Mouse (Mus musculus) MEL (cell line): Measurements from ENCODE around the gene Pip4k2a. TPM values are rescaled to one million over a fixed set of nuclear protein-coding genes. Genes with fewer than 3 reads are reported as not detected.
A peak's percentile ranks its signal among the peaks of the same experiment; 100 is the strongest.

Experiments used
- DNase-seq: peaks from one replicate; pipeline ENCODE4 v3.0.0; 2011; ENCODE audit warnings: low read depth, low spot score
- H3K27ac ChIP-seq: 2 replicates; pipeline ENCODE4 v1.5.1; 2012; ENCODE audit warnings: low read depth, mild to moderate bottlenecking, control low read depth, low read length, moderate library complexity; ENCODE audit not compliant: control insufficient read depth
- H3K27me3 ChIP-seq, 2 experiments: fragments of 150-350 bp in 1 of 2; sonication (generic) in 1 of 2; 2 replicates each; pipeline ENCODE4 v1.6.1; 2012; ENCODE audit warnings: low read length in 2 of 2, mild to moderate bottlenecking in 2 of 2, improper control_type of control experiment in 1 of 2, moderate library complexity in 1 of 2; ENCODE audit not compliant: insufficient read depth in 2 of 2, control insufficient read depth in 1 of 2
- H3K36me3 ChIP-seq, 2 experiments: 2 replicates each; pipeline ENCODE4 v1.6.1; 2012 to 2014; ENCODE audit warnings: low read length in 2 of 2, improper control_type of control experiment in 1 of 2, inconsistent platforms in 1 of 2, mild to moderate bottlenecking in 1 of 2; ENCODE audit not compliant: insufficient read depth in 2 of 2, control insufficient read depth in 1 of 2
- H3K4me1 ChIP-seq, 2 experiments: fragments of 150-350 bp in 1 of 2; sonication (generic) in 1 of 2; 2 replicates each; pipeline ENCODE4 v1.6.1; 2012; ENCODE audit warnings: low read length in 2 of 2, improper control_type of control experiment in 1 of 2, mild to moderate bottlenecking in 1 of 2; ENCODE audit not compliant: insufficient read depth in 2 of 2, control insufficient read depth in 1 of 2
- H3K4me3 ChIP-seq, 2 experiments: fragments of 150-350 bp in 1 of 2; sonication (generic) in 1 of 2; 2 replicates each; pipeline ENCODE4 v1.5.1; 2012; ENCODE audit warnings: low read depth in 2 of 2, low read length in 2 of 2, mild to moderate bottlenecking in 2 of 2, moderate library complexity in 2 of 2, control low read depth in 1 of 2, improper control_type of control experiment in 1 of 2; ENCODE audit not compliant: control insufficient read depth in 1 of 2, insufficient read depth in 1 of 2
- H3K79me2 ChIP-seq: 2 replicates; pipeline ENCODE4 v1.6.1; 2012; ENCODE audit warnings: mild to moderate bottlenecking, low read length, moderate library complexity; ENCODE audit not compliant: control insufficient read depth, poor library complexity, insufficient read depth
- H3K9ac ChIP-seq: 2 replicates; pipeline ENCODE4 v1.6.1; 2012; ENCODE audit warnings: low read depth, mild to moderate bottlenecking, control low read depth, low read length, moderate library complexity; ENCODE audit not compliant: control insufficient read depth, poor library complexity, severe bottlenecking
- H3K9me3 ChIP-seq: fragments of 150-350 bp; sonication (generic); replicated peaks from 2 replicates; pipeline ENCODE4 v1.6.1; 2012; ENCODE audit warnings: mild to moderate bottlenecking, low read length, improper control_type of control experiment, moderate library complexity; ENCODE audit not compliant: insufficient read depth
- BHLHE40 ChIP-seq: IDR thresholded peaks from 2 replicates; pipeline ENCODE4 v1.6.1; 2012; ENCODE audit warnings: low read depth, mild to moderate bottlenecking, inconsistent platforms, low read length, improper control_type of control experiment, borderline replicate concordance
- CHD1 ChIP-seq: IDR thresholded peaks from 2 replicates; pipeline ENCODE4 v1.6.1; 2012; ENCODE audit warnings: low read depth, mild to moderate bottlenecking, inconsistent platforms, low read length, improper control_type of control experiment
- CTCF ChIP-seq, 3 experiments: IDR thresholded peaks in 2 of 3; conservative IDR thresholded peaks in 1 of 3; 2 replicates each; pipeline ENCODE4 v1.5.1; 2011 to 2012; ENCODE audit warnings: low read length in 3 of 3, low read depth in 2 of 3, mild to moderate bottlenecking in 2 of 3, improper control_type of control experiment in 1 of 3, inconsistent platforms in 1 of 3, mixed read lengths in 1 of 3, moderate library complexity in 1 of 3; ENCODE audit not compliant: control insufficient read depth in 1 of 3, insufficient read depth in 1 of 3, poor library complexity in 1 of 3, severe bottlenecking in 1 of 3
- E2F4 ChIP-seq: IDR thresholded peaks from 2 replicates; pipeline ENCODE4 v1.6.1; 2011; ENCODE audit warnings: low read depth, low read length, improper control_type of control experiment, borderline replicate concordance
- ELF1 ChIP-seq: IDR thresholded peaks from 2 replicates; pipeline ENCODE4 v1.6.1; 2014; ENCODE audit warnings: low read depth, mild to moderate bottlenecking, inconsistent platforms, low read length, improper control_type of control experiment, moderate library complexity
- EP300 ChIP-seq, 2 experiments: IDR thresholded peaks; 2 replicates each; pipeline ENCODE4 v1.6.1; 2011; ENCODE audit warnings: improper control_type of control experiment in 2 of 2, low read length in 2 of 2, low read depth in 1 of 2, mild to moderate bottlenecking in 1 of 2
- ETS1 ChIP-seq: IDR thresholded peaks from 2 replicates; pipeline ENCODE4 v1.6.1; 2012; ENCODE audit warnings: low read depth, mild to moderate bottlenecking, inconsistent platforms, low read length, improper control_type of control experiment, moderate library complexity
- GABPA ChIP-seq: IDR thresholded peaks from 2 replicates; pipeline ENCODE4 v1.6.1; 2012; ENCODE audit warnings: low read depth, mild to moderate bottlenecking, inconsistent platforms, low read length, improper control_type of control experiment, moderate library complexity
- GATA1 ChIP-seq: IDR thresholded peaks from 2 replicates; pipeline ENCODE4 v1.6.1; 2011; ENCODE audit warnings: low read depth, low read length, improper control_type of control experiment
- HCFC1 ChIP-seq: IDR thresholded peaks from 2 replicates; pipeline ENCODE4 v1.6.1; 2012; ENCODE audit warnings: low read depth, mild to moderate bottlenecking, inconsistent platforms, low read length, improper control_type of control experiment, moderate library complexity
- JUND ChIP-seq: IDR thresholded peaks from 2 replicates; pipeline ENCODE4 v1.6.1; 2011; ENCODE audit warnings: low read depth, mild to moderate bottlenecking, improper control_type of control experiment, low read length
- KAT2A ChIP-seq: conservative IDR thresholded peaks from 2 replicates; pipeline ENCODE4 v1.6.1; 2012; ENCODE audit warnings: low read depth, low read length, improper control_type of control experiment, inconsistent platforms
- MAFK ChIP-seq: IDR thresholded peaks from 2 replicates; pipeline ENCODE4 v1.6.1; 2011; ENCODE audit warnings: low read depth, mild to moderate bottlenecking, low read length, improper control_type of control experiment, borderline replicate concordance
- MAX ChIP-seq: IDR thresholded peaks from 2 replicates; pipeline ENCODE4 v1.6.1; 2011; ENCODE audit warnings: low read length, improper control_type of control experiment
- MAZ ChIP-seq: IDR thresholded peaks from 2 replicates; pipeline ENCODE4 v1.6.1; 2012; ENCODE audit warnings: low read depth, mild to moderate bottlenecking, inconsistent platforms, low read length, improper control_type of control experiment
- MYC ChIP-seq: IDR thresholded peaks from 2 replicates; pipeline ENCODE4 v1.6.1; 2011; ENCODE audit warnings: low read depth, mild to moderate bottlenecking, low read length, improper control_type of control experiment, moderate library complexity
- NELFE ChIP-seq: IDR thresholded peaks from 2 replicates; pipeline ENCODE4 v1.6.1; 2011; ENCODE audit warnings: low read depth, low read length, improper control_type of control experiment
- NRF1 ChIP-seq: IDR thresholded peaks from 2 replicates; pipeline ENCODE4 v1.6.1; 2014; ENCODE audit warnings: low read depth, mild to moderate bottlenecking, inconsistent platforms, low read length, improper control_type of control experiment, moderate library complexity; ENCODE audit not compliant: poor library complexity, insufficient read depth, severe bottlenecking
- POLR2AphosphoS2 ChIP-seq: IDR thresholded peaks from 2 replicates; pipeline ENCODE4 v1.6.1; 2011; ENCODE audit warnings: low read length, improper control_type of control experiment
- POLR2AphosphoS5 ChIP-seq: IDR thresholded peaks from 2 replicates; pipeline ENCODE4 v1.6.1; 2012; ENCODE audit warnings: low read depth, borderline replicate concordance, mild to moderate bottlenecking, inconsistent platforms, low read length, moderate library complexity, mixed read lengths
- RAD21 ChIP-seq: IDR thresholded peaks from 2 replicates; pipeline ENCODE4 v1.6.1; 2011; ENCODE audit warnings: mild to moderate bottlenecking, low read depth, low read length, improper control_type of control experiment
- SIN3A ChIP-seq: IDR thresholded peaks from 2 replicates; pipeline ENCODE4 v1.6.1; 2012; ENCODE audit warnings: low read length, improper control_type of control experiment, inconsistent platforms
- TCF12 ChIP-seq: IDR thresholded peaks from 2 replicates; pipeline ENCODE4 v1.6.1; 2014; ENCODE audit warnings: low read depth, mild to moderate bottlenecking, inconsistent platforms, low read length, improper control_type of control experiment, moderate library complexity
- ZC3H11A ChIP-seq: IDR thresholded peaks from 2 replicates; pipeline ENCODE4 v1.6.1; 2012; ENCODE audit warnings: low read depth, mild to moderate bottlenecking, inconsistent platforms, low read length, improper control_type of control experiment
- ZMIZ1 ChIP-seq: IDR thresholded peaks from 2 replicates; pipeline ENCODE4 v1.6.1; 2012; ENCODE audit warnings: low read depth, mild to moderate bottlenecking, inconsistent platforms, low read length, improper control_type of control experiment, moderate library complexity
- ZNF384 ChIP-seq: IDR thresholded peaks from 2 replicates; pipeline ENCODE4 v1.6.1; 2012; ENCODE audit warnings: low read depth, mild to moderate bottlenecking, inconsistent platforms, low read length, improper control_type of control experiment
- polyA plus RNA-seq, 2 experiments: library from polyadenylated mRNA; stranded (reverse) in 1 of 2; unstranded in 1 of 2; fragments of >175 nt in 1 of 2; fragments of >200 nt in 1 of 2; gene quantifications; 2 replicates each; pipeline versions ENCODE4 v1.2.1 to v1.2.4; 2012; ENCODE audit warnings: low replicate concordance in 2 of 2, low read depth in 1 of 2; ENCODE audit not compliant: insufficient read length in 2 of 2, insufficient read depth in 1 of 2, missing spikeins in 1 of 2
- total RNA-seq: library from RNA; depleted of rRNA; stranded (reverse); fragments of 300-350 nt; gene quantifications from 2 replicates; pipeline ENCODE4 v1.2.3, GENCODE M21; 2012

Pip4k2a gene
- total and polyA plus RNA-seq, 3 experiments: 7.9 to 48.5 TPM; not detected in 1

DNA sequence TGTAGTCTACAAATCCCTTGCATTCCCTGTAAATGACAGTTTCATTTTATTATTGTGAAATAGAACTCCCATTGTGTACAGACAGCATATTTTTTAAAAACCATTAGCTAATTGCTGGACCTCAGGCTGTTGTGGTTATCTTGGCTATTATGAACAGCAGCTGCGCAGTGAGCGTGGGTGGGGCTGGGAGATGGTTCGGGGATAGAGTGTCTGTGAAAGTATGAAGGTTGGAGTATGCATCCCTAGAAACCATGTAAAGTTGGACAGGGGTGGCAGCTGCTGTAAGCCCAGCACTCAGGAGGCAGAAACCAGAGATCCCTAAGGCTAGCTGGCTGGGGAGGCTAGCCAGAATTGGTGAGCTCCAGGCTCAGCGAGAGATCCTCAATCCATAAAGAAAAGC lies 158.4 kb downstream of the Pip4k2a start:
- Histone ChIP-seq H3K27me3 (no peaks in the 10 kb centered on the region), H3K4me3 (no peak overlapping the region), H3K4me1 (peaks cover 3 to 4% of the 10 kb centered on the region in 2 experiments; a peak in 1 of 4 replicates), H3K27ac (no peak overlapping the region), H3K9ac (no peak overlapping the region), H3K79me2 (no peaks in the 10 kb centered on the region), H3K36me3 (no peaks in the 10 kb centered on the region), H3K9me3 (no peaks in the 10 kb centered on the region)
- no peak for DNase-seq
- TF ChIP-seq KAT2A (no peak), EP300 (IDR thresholded peaks at IDR 0.05; ENCODE audit: low read depth in 1 of 2, low read length in 2 of 2) (no peak), HCFC1 (no peak), MAX (no peak), ELF1 (no peak), E2F4 (no peak), NELFE (no peak), POLR2AphosphoS2 (no peak), RAD21 (no peak), ZC3H11A (no peak), MAZ (no peak), JUND (no peak), GABPA (no peak), ZMIZ1 (no peak), NRF1 (no peak), CHD1 (no peak), MYC (no peak), ETS1 (no peak)

DNA sequence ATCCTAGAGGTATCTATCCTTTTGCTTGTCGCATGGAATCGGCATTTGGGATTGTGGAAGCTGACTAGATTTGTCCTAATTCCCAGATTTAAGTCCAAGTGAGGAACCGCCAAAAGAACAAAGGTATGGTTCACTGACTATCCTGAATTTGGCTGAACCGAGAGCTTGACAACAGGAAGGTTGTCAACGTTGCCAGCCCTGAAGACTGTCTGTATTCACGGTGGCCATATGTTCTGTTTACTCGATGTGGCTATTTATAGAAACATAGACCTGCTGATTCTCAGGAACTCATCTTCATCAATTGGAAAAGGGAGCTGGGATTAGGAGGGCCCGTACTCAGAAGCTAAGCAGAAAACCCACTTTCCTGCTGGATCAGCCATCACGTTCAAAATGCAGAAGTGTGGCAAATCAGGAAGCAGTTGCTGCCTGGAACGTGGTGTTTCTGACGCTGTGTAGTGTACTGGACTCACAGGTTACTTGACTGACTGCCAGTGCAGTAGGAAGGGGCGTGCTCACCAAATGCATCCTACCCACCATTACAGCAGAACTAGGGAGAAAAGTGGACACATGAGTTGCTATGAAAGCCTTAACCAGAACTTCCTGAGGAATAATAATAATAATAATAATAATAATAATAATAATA lies 162.5 kb downstream of the Pip4k2a start:
- Histone ChIP-seq H3K27me3 (no peaks in the 10 kb centered on the region), H3K4me1 (peaks cover 3 to 4% of the 10 kb centered on the region in 2 experiments; a peak in 1 of 4 replicates), H3K36me3 (no peaks in the 10 kb centered on the region), H3K9ac (no peak overlapping the region), H3K9me3 (no peaks in the 10 kb centered on the region), H3K79me2 (no peaks in the 10 kb centered on the region), H3K27ac (no peak overlapping the region), H3K4me3 (no peak overlapping the region)
- no peak for TF ChIP-seq BHLHE40
- no peak for TF ChIP-seq ZNF384
- no peak for TF ChIP-seq GATA1
- TF ChIP-seq MAFK: no peak
- no peak for TF ChIP-seq SIN3A
- no peak for TF ChIP-seq ELF1
- TF ChIP-seq GABPA: no peak
- no peak for TF ChIP-seq TCF12
- no peak for TF ChIP-seq NRF1
- TF ChIP-seq POLR2AphosphoS5: no peak
- no peak for TF ChIP-seq MAX
- TF ChIP-seq CTCF (IDR thresholded peaks at IDR 0.05 in 2 of 3, conservative IDR thresholded peaks at IDR 0.05 in 1 of 3; ENCODE audit: control insufficient read depth in 1 of 3, insufficient read depth in 1 of 3, low read depth in 2 of 3, low read length in 3 of 3, poor library complexity in 1 of 3, severe bottlenecking in 1 of 3): no peak
- DNase-seq: peak; percentile 34
